Mouse (Mus musculus) kidney, adult 11 months (tissue): ENCODE results near the gene Ptprk.

Experiments used
- DNase-seq: peaks from one replicate; pipeline ENCODE4 v3.0.0; 2022

Ptprk gene

DNA sequence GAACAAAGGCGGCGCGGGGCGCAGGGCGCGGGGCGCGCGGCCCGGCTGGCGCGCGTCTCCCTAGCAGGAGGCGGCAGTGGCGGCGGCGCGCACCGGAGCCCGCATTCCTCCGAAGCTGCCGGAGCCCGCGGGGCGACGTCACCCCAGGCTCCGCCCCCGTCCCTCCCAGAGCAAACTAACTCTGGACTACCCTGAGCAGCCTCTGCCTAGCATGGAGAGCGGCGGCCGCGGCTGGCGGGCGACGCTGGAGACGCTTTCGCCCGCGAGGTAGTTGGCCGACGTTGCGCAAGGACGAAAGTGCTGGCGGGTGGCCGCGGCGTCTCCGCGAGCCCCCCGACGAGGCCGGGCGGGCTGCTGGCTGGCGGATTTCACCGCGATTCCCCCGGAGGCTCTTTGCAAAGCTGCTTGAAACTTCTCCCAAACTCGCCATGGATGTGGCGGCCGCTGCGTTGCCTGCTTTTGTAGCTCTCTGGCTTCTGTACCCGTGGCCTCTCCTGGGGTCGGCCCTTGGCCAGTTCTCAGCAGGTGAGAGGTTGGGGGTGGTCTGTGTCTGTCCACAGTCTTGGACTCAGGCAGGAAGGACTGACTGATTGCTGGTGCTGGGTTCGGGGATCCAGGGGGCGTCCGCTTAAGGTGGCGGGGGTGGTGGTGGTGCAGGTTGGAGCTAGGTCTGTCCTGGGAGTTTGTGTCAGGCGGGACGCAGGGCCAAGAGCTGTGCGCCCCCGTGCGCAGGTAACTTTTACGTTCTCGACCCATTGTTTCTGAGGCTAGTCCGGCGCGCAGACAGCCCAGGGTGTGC lies at the start of gene Ptprk:
TSS of gene Ptprk (plus strand) at position 168 of the 799 bp plus-strand sequence.
- peak; percentile 95 for DNase-seq

- no peak for DNase-seq
Measured at GRCm38 (mm10) chr10:28027791-28028190, 46.8 kb upstream of the Ptprk start.

GRCm38 (mm10) chr10:28036456-28036855 lies 38.2 kb upstream of the Ptprk start:
- DNase-seq: no peak

DNA sequence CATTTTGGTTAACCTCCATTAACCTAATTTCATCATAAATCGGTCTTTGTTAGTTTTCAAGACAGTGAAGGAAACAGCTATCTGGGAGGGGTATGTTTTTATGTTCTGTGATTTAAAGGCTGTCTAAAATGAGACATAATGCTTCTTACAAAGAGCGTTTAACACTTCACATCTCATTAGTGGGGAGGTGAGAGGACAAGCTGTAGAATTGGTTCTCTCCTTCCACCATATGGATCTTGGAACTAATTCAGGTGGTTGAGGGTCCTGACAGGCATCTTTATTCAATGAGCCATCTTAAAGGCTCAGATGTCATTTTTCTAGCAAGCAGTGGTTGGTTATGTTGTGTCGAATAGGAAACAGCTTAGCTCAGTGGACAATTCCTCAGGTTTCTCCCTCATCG lies 19.9 kb upstream of the Ptprk start:
- DNase-seq: no peak

GRCm38 (mm10) chr10:28059222-28059621 lies 15.4 kb upstream of the Ptprk start:
- DNase-seq: no peak

GRCm38 (mm10) chr10:28067997-28068396 lies 6.6 kb upstream of the Ptprk start:
- DNase-seq: no peak

DNA sequence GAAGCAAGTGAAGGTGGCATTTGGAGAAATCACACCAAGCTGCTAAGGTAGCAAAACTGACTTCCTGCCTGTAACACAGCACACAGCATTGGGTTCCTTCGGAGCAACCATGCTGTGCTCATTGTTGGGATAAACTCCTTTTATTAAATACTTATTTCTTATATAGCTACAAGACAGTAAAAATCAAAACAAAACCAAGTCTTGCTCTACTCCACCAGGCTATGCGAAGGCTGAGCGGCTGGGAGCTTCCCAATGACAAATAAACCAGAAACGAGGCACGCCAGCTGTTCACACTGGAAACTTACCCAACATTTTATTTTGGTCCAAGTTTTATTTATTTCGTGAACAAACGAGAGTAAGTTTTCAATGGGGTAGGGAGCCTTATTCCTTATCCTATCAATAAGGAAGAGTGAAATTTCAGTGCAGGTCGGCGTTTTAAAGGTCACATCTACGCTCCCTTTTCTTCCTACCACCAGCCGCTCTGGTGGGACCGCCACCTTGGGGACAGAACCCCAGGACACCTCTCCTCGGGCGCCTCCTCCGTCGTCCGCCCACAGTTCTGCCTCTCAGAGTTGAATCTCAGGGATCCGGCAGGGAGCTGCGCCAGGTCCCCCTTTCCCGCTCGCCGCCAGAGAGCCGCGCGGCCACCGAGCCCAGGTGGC lies 498 bp upstream of the Ptprk start:
- no peak for DNase-seq

- DNase-seq: peak; percentile 27
Measured at GRCm38 (mm10) chr10:28075491-28076035, 943 bp downstream of the Ptprk start.

- peak; percentile 35 for DNase-seq
Measured at GRCm38 (mm10) chr10:28076036-28076855, 1.6 kb downstream of the Ptprk start.

- DNase-seq: no peak
Measured at GRCm38 (mm10) chr10:28078270-28078669, 3.6 kb downstream of the Ptprk start.

GRCm38 (mm10) chr10:28081221-28081620 lies 6.6 kb downstream of the Ptprk start:
- no peak for DNase-seq

- no peak for DNase-seq
Measured at GRCm38 (mm10) chr10:28083183-28083582, 8.6 kb downstream of the Ptprk start.

GRCm38 (mm10) chr10:28083625-28084024 lies 9.0 kb downstream of the Ptprk start:
- no peak for DNase-seq

DNA sequence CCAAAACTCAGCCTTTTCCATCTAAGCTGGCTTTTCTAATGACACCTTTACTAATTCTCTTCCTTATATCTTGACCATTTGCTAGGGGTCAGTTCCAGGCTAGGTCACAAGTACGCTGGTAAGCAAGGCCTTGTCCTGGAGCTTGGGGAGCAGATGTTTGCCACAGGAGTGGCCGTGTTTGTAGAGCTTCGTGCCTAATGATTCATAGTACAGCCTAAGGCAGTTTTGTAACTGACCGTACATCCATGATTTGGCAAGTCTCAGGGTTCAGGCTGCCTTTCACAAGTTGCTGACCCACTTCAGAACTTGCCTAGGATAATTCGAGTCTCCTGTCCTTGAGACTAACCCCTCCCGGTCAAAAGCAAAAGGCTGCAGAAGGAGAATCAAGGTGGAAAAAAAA lies 12.7 kb downstream of the Ptprk start:
- DNase-seq: peak; percentile 41

DNA sequence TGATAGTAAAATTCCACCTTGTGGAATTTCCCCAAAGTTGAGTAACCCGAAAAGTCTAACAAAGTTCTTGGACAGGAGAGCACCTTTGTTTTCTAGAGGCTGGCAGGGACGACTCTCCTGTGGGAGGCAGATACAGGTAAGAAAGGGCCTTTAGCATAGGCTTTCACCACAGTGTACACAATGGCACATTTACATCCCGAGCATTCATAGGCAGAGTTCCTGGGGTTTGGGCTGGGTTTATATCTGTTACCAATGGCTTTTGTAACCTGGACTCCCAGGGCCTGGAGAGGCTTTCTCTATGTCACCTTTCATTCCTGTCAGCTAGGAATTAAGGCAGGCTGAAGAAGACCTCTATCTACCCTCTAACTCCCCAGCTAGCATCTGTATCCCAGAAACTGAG lies 13.1 kb downstream of the Ptprk start:
- DNase-seq: no peak

GRCm38 (mm10) chr10:28096007-28096406 lies 21.4 kb downstream of the Ptprk start:
- peak; percentile 78 for DNase-seq

DNA sequence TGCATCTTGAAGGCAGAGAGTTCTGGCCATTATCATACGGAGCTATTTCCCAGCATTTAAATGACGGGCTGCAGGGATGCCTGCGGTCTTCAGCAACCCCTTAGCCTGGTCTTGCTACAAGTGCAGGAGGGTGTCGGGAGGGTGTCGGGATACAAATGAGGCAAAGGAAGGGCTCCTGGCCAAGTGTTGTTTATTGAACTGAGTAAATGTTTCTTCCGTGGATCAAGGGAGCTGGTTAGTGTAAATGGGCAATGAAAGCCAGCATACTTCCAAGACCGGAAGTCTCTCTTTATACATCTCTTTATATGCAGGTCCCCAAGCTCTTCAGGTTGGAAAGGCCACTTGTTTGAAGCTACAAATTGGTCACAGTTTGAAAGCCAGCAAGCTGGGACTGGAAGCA lies 23.0 kb downstream of the Ptprk start:
- DNase-seq: no peak

DNA sequence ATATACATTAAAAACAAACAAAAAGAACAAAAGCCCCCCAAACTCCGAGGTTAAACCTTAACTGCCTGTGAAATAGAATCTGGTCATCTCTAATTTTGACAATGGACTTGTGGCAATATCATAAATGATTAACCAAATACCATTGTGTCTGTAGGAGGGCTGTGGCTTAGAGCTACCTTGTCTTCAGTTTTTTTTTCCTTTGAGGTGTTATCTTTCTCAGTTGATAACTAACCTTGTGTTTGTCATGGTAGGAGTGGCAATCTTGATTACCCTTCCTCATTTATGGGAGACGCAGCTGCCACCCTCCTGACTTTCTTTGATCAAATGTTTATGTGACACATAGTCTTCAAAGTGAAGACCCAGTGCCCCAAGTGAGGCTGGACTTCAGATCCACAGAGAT lies 24.3 kb downstream of the Ptprk start:
- no peak for DNase-seq

DNA sequence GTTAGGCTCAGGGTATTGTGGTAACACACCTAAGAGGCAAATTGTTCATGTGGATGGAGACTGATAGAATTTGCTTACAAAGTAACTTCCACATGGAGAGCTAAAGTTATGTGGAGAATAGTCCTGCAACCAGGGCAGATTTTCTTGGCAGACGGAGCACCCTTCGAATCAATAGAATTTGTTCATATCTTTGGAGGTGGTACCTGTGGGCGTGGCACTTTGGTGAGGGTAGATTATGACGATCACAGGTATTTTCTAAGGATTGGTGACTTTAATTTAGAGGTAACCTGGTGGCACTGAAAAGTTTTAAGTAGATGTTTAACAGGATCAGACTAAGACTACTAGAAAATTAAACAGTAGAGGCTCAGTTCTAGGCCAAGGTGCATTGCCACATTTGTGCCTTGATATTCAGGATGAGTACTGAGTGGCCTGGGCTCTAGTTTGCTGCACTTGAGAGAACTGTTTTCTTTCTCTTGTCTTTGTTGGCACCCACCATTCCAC lies 28.8 kb downstream of the Ptprk start:
- DNase-seq: no peak

- DNase-seq: no peak
Measured at GRCm38 (mm10) chr10:28103924-28104323, 29.3 kb downstream of the Ptprk start.

DNA sequence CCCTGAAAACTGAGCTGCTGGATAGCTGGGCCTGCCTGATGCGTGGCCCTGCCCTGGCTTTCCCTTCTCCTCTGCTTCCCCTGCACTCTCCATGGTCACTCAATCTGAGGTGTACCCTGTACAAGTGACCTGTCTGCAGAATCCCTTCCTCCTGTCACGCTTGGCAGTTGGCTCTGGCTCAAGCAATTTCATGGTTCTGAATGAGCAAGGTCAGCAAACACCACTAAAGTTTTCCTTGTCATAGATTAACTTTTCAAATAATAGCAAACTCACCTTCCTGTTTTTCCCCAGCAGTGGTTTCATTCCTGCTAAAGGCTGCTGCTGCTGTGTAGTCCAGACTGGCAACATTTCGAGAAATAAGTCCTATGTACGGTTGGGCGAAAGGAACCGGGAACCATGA lies 30.6 kb downstream of the Ptprk start:
- DNase-seq: peak; percentile 91

- DNase-seq: no peak
Measured at GRCm38 (mm10) chr10:28112826-28113589, 38.4 kb downstream of the Ptprk start.
